Mouse (Mus musculus) liver, embryonic 14.5 days (tissue): Measurements from ENCODE around the gene Srms. TPM values are rescaled to one million over a fixed set of nuclear protein-coding genes. Genes with fewer than 3 reads are reported as not detected.
A peak's percentile ranks its signal among the peaks of the same experiment; 100 is the strongest.
"Not testable (repeated sequence)": the region's sequence is repeated elsewhere in the genome, so short reads cannot be mapped to it uniquely, and the experiment has no call there.

Experiments used
- ATAC-seq: fragments of 200-750 bp; cut with Nextera tagmentation; 2 replicates; pipeline ENCODE4 v1.8.0; 2017; ENCODE audit warnings: moderate number of reproducible peaks, mild to moderate bottlenecking, moderate library complexity; ENCODE audit not compliant: insufficient read depth
- DNase-seq, 3 experiments: peaks; one replicate each; pipeline ENCODE4 v3.0.0-alpha.2; 2012 to 2013; ENCODE audit warnings: low read depth in 3 of 3, low spot score in 3 of 3
- H3K27ac ChIP-seq: fragments of 300-500 bp; sonication (generic); 2 replicates; pipeline ENCODE4 v1.5.1; 2014; ENCODE audit warnings: moderate library complexity, mild to moderate bottlenecking, control low read depth, inconsistent platforms
- H3K27me3 ChIP-seq: fragments of 300-500 bp; sonication (generic); 2 replicates; pipeline ENCODE4 v1.6.1; 2014; ENCODE audit warnings: mild to moderate bottlenecking, low read length, moderate library complexity; ENCODE audit not compliant: control insufficient read depth, insufficient read depth
- H3K36me3 ChIP-seq: fragments of 300-500 bp; sonication (generic); replicated peaks from 2 replicates; pipeline ENCODE4 v1.6.1; 2014; ENCODE audit warnings: low read depth; ENCODE audit not compliant: control insufficient read depth, insufficient read depth
- H3K4me1 ChIP-seq, 2 experiments: fragments of 200-500 bp in 1 of 2; fragments of 300-500 bp in 1 of 2; sonication (generic) in 1 of 2; replicated peaks; 2 replicates each; pipeline ENCODE4 v1.6.1; 2012 to 2014; ENCODE audit warnings: antibody characterized with exemption in 1 of 2, inconsistent platforms in 1 of 2, low read length in 1 of 2; ENCODE audit not compliant: control insufficient read depth in 2 of 2, insufficient read depth in 2 of 2
- H3K4me2 ChIP-seq: fragments of 300-500 bp; sonication (generic); 2 replicates; pipeline ENCODE4 v1.6.1; 2014; ENCODE audit warnings: low read depth, mild to moderate bottlenecking, control low read depth, moderate library complexity
- H3K4me3 ChIP-seq, 2 experiments: fragments of 200-500 bp in 1 of 2; fragments of 300-500 bp in 1 of 2; sonication (generic) in 1 of 2; 2 replicates each; pipeline ENCODE4 v1.5.1; 2012 to 2014; ENCODE audit warnings: low read depth in 2 of 2, low read length in 2 of 2, mild to moderate bottlenecking in 2 of 2, control low read depth in 1 of 2, inconsistent platforms in 1 of 2, moderate library complexity in 1 of 2; ENCODE audit not compliant: insufficient read depth in 1 of 2
- H3K9ac ChIP-seq: fragments of 300-500 bp; sonication (generic); replicated peaks from 2 replicates; pipeline ENCODE4 v1.6.1; 2014; ENCODE audit warnings: mild to moderate bottlenecking, control low read depth, moderate library complexity
- H3K9me3 ChIP-seq: fragments of 300-500 bp; sonication (generic); 2 replicates; pipeline ENCODE4 v1.6.1; 2016; ENCODE audit warnings: low read length, mixed read lengths; ENCODE audit not compliant: control insufficient read depth
- CTCF ChIP-seq: IDR thresholded peaks from 2 replicates; pipeline ENCODE4 v1.5.1; 2016; ENCODE audit warnings: antibody characterized with exemption, low read depth, control low read depth
- EP300 ChIP-seq: IDR thresholded peaks from 2 replicates; pipeline ENCODE4 v1.6.1; 2016; ENCODE audit warnings: antibody characterized with exemption, low read depth
- WGBS: fragments of 180-500 bp; shearing (Covaris S2); extraction: QIAGEN DNeasy Blood & Tissue Kit; methylation state at CpG from one replicate; pipeline ENCODE4 v1.1.7; 2014; ENCODE audit not compliant: insufficient replicate concordance; 5-methylcytosine and 5-hydroxymethylcytosine counted together
- polyA plus RNA-seq, 2 experiments: library from polyadenylated mRNA; depleted of rRNA in 1 of 2; stranded (reverse) in 1 of 2; unstranded in 1 of 2; fragments of >200 nt; fragmentation: Nextera tagmentation in 1 of 2; extraction: Ambion mirVana in 1 of 2; gene quantifications; 2 replicates each; pipeline versions ENCODE4 v1.2.1 to v1.2.3; 2012 to 2014

Srms gene
- polyA plus RNA-seq, 2 experiments: 0.15 to 0.22 TPM

GRCm38 (mm10) chr2:181201606-181202005 lies 11.4 kb downstream of the Srms start:
- Histone ChIP-seq H3K9me3 (no peaks in the 10 kb centered on the region), H3K36me3 (no peaks in the 10 kb centered on the region), H3K9ac (no peak overlapping the region), H3K4me1 (peaks cover 24 to 35% of the 10 kb centered on the region in 2 experiments), H3K4me2 (no peak overlapping the region), H3K27ac (no peak overlapping the region), H3K27me3 (no peaks in the 10 kb centered on the region), H3K4me3 (no peak overlapping the region)
- WGBS: 48% methylated on average over 3 of the region's 3 CpGs
- DNase-seq: no peak
- ATAC-seq: no peak
- TF ChIP-seq EP300 (no peak), CTCF (no peak)

GRCm38 (mm10) chr2:181196628-181197300 lies 16.2 kb downstream of the Srms start:
- Histone ChIP-seq H3K36me3 (no peaks in the 10 kb centered on the region), H3K4me2 (no peak overlapping the region), H3K9ac (no peak overlapping the region; the same call in 1 of the 2 replicates), H3K9me3 (no peaks in the 10 kb centered on the region), H3K27ac (no peak overlapping the region), H3K4me1 (peaks cover 10 to 13% of the 10 kb centered on the region in 2 experiments), H3K4me3 (no peak overlapping the region), H3K27me3 (no peaks in the 10 kb centered on the region)
- TF ChIP-seq CTCF: no peak
- peak; percentile 57 for TF ChIP-seq EP300
- DNase-seq: no peak
- peak; percentile 74; the same call in 1 of the 2 replicates for ATAC-seq
- 59% methylated on average over 4 of the region's 4 CpGs for WGBS

GRCm38 (mm10) chr2:181193044-181193443 lies 19.9 kb downstream of the Srms start:
- DNase-seq: no peak
- no peak for ATAC-seq

GRCm38 (mm10) chr2:181191936-181192335 lies 21.0 kb downstream of the Srms start:
- no peaks in the 10 kb centered on the region for H3K36me3 ChIP-seq
- no peak overlapping the region for H3K4me2 ChIP-seq
- no peak overlapping the region for H3K27ac ChIP-seq
- ATAC-seq: no peak
- WGBS: 61% methylated on average over 4 of the region's 4 CpGs
- no peaks in the 10 kb centered on the region for H3K27me3 ChIP-seq
- H3K9ac ChIP-seq: no peak overlapping the region
- H3K4me3 ChIP-seq: no peak overlapping the region
- H3K4me1 ChIP-seq: peaks cover 17 to 19% of the 10 kb centered on the region in 2 experiments
- no peak for DNase-seq
- no peaks in the 10 kb centered on the region for H3K9me3 ChIP-seq
- TF ChIP-seq CTCF: no peak
- no peak for TF ChIP-seq EP300

More at GRCm38 (mm10) chr2:181193044-181193443, 19.9 kb downstream of the Srms start:
- Histone ChIP-seq H3K9me3 (no peaks in the 10 kb centered on the region), H3K4me1 (peaks cover 19 to 21% of the 10 kb centered on the region in 2 experiments), H3K27ac (no peak overlapping the region), H3K9ac (no peak overlapping the region), H3K4me2 (no peak overlapping the region), H3K4me3 (no peak overlapping the region), H3K36me3 (no peaks in the 10 kb centered on the region), H3K27me3 (no peaks in the 10 kb centered on the region)
- WGBS: 36% methylated on average over 3 of the region's 3 CpGs
- TF ChIP-seq EP300 (no peak), CTCF (no peak)

GRCm38 (mm10) chr2:181191385-181191784 lies 21.6 kb downstream of the Srms start:
- not testable (repeated sequence) for H3K9ac ChIP-seq, H3K9me3 ChIP-seq, H3K36me3 ChIP-seq, ATAC-seq, H3K27me3 ChIP-seq, H3K27ac ChIP-seq, H3K4me3 ChIP-seq, DNase-seq, H3K4me2 ChIP-seq
- 52% methylated on average over 4 of the region's 4 CpGs for WGBS
- peaks cover 11 to 16% of the 10 kb centered on the region in 2 experiments for H3K4me1 ChIP-seq
